Mouse (Mus musculus) kidney, postnatal 0 days (tissue): ENCODE data around the gene Smim24. TPM values are rescaled to one million over a fixed set of nuclear protein-coding genes. Genes with fewer than 3 reads are reported as not detected.

Source experiments
- ATAC-seq: fragments of 200-750 bp; cut with Nextera tagmentation; replicated peaks from 2 replicates; pipeline ENCODE4 v1.8.0; 2017; ENCODE audit warnings: low read depth, moderate number of reproducible peaks, moderate TSS enrichment, moderate library complexity; ENCODE audit not compliant: low FRiP score
- DNase-seq: peaks from one replicate; pipeline ENCODE4 v3.0.0-alpha.2; 2016; ENCODE audit warnings: low spot score
- H3K27ac ChIP-seq: fragments of 300-500 bp; sonication (generic); 2 replicates; pipeline ENCODE4 v1.5.1; 2014; ENCODE audit warnings: mild to moderate bottlenecking
- H3K27me3 ChIP-seq: fragments of 300-500 bp; sonication (generic); 2 replicates; pipeline ENCODE4 v1.6.1; 2014; ENCODE audit warnings: low read length, mixed read lengths; ENCODE audit not compliant: insufficient read depth
- H3K36me3 ChIP-seq: fragments of 300-500 bp; sonication (generic); 2 replicates; pipeline ENCODE4 v1.6.1; 2014; ENCODE audit warnings: low read length, mixed read lengths; ENCODE audit not compliant: insufficient read depth
- H3K4me1 ChIP-seq: fragments of 300-500 bp; sonication (generic); replicated peaks from 2 replicates; pipeline ENCODE4 v1.6.1; 2014; ENCODE audit warnings: antibody characterized with exemption, low read length, mixed read lengths; ENCODE audit not compliant: insufficient read depth
- H3K4me2 ChIP-seq: fragments of 300-500 bp; sonication (generic); 2 replicates; pipeline ENCODE4 v1.6.1; 2014; ENCODE audit warnings: mild to moderate bottlenecking, low read length, moderate library complexity, mixed read lengths
- H3K4me3 ChIP-seq: fragments of 300-500 bp; sonication (generic); replicated peaks from 2 replicates; pipeline ENCODE4 v1.5.1; 2014; ENCODE audit warnings: low read depth, low read length
- H3K9ac ChIP-seq: fragments of 300-500 bp; sonication (generic); 2 replicates; pipeline ENCODE4 v1.6.1; 2014; ENCODE audit warnings: low read depth, low read length
- H3K9me3 ChIP-seq: fragments of 300-500 bp; sonication (generic); replicated peaks from 2 replicates; pipeline ENCODE4 v1.6.1; 2016; ENCODE audit warnings: low read length, inconsistent platforms, mixed read lengths
- CTCF ChIP-seq: IDR thresholded peaks from 2 replicates; pipeline ENCODE4 v1.5.1; 2016; ENCODE audit warnings: antibody characterized with exemption, low read depth, mild to moderate bottlenecking, moderate library complexity
- WGBS: fragments of 180-500 bp; shearing (Covaris S2); extraction: QIAGEN DNeasy Blood & Tissue Kit; methylation state at CpG from one replicate; pipeline ENCODE4 v1.1.7; 2014; 5-methylcytosine and 5-hydroxymethylcytosine counted together
- polyA plus RNA-seq: library from polyadenylated mRNA; unstranded; fragments of >200 nt; fragmentation: Nextera tagmentation; extraction: Ambion mirVana; gene quantifications from 2 replicates; pipeline ENCODE4 v1.2.1, GENCODE M21; 2015

The Smim24 gene
- polyA plus RNA-seq, 1 experiment from 2014 or later = 62.4 TPM

DNA sequence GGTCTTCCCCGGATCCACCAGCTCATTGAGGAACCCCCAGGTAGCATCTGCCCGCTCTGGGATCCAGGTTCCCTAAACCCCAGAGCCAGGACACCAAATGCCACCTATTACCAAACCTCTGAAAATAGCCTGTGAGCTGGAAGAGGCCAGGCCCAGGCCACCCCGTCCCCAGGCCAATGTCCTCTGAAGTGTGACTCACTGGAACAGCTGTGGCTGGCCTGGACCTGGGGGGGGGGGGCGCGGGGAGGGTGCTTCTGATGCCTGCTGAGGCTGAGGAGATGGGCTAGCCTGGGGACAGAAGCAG lies 28.9 kb downstream of the Smim24 start:
- no peak for DNase-seq
- 74% methylated on average over 5 of the region's 5 CpGs for WGBS

DNA sequence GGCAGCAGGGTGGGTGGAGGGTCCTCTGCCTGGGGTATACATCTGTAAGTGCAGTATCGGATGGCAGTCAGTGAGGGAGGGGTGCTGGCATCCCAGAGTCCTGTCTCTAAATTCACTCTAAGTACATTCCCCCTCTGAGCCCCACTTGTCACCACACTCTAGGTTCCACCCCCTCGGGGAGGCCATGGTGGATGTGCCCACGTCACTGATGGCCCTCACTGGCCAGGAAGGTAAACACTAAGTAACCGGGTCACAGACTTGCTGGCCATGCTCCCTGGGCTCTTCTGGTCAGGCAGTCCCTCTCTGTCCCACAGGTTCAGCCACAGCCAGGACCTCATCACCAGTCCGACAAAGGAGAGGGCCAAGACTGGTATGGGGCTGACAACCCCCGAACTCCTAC lies 29.3 kb downstream of the Smim24 start:
- no peak overlapping the region for H3K4me2 ChIP-seq
- TF ChIP-seq CTCF = no peak
- no peak for DNase-seq
- H3K9ac ChIP-seq = no peak overlapping the region; the same call in 1 of the 2 replicates
- ATAC-seq = no peak
- H3K9me3 ChIP-seq = no peaks in the 10 kb centered on the region
- H3K27me3 ChIP-seq = no peaks in the 10 kb centered on the region
- H3K4me3 ChIP-seq = no peak overlapping the region
- peaks cover 26% of the 10 kb centered on the region for H3K4me1 ChIP-seq
- peaks cover 15% of the 10 kb centered on the region; the same call in 1 of the 2 replicates for H3K36me3 ChIP-seq
- 69% methylated on average over 6 of the region's 6 CpGs for WGBS
- no peak overlapping the region for H3K27ac ChIP-seq

More for the DNA sequence above, 28.9 kb downstream of the Smim24 start:
- no peak for TF ChIP-seq CTCF
- peaks cover 31% of the 10 kb centered on the region for H3K4me1 ChIP-seq
- no peak overlapping the region for H3K27ac ChIP-seq
- no peaks in the 10 kb centered on the region for H3K9me3 ChIP-seq
- no peak overlapping the region for H3K9ac ChIP-seq
- H3K27me3 ChIP-seq = no peaks in the 10 kb centered on the region
- no peak overlapping the region for H3K4me3 ChIP-seq
- peaks cover 15% of the 10 kb centered on the region; the same call in 1 of the 2 replicates for H3K36me3 ChIP-seq
- no peak overlapping the region for H3K4me2 ChIP-seq
- ATAC-seq = no peak

DNA sequence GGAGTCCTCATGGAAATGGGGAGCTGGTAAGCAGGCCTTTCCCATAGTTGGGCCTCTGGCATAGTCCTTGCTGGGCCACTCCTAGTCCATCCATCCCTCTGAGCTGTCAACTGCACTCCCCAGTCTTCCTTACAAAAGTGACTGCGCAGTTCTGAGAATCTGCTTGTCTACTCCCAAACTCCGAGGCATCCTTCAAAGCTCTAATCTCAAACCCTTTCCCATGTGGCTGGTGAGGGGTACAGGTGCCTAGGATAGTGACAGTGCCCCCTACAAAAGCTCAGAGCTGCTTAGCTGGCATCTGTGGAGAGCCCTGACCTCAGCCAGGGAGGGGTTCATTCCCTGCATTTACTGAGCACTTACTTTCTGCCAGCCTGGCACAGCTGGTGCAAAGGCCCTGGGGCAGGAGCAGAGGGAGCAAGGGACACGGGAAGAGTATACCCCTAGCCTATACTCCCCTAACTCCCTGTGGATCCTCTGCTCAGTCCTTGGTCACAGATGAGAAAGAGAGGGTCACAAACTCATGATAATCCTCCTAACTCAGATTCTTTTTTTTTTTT lies 29.9 kb downstream of the Smim24 start:
- H3K4me1 ChIP-seq = peaks cover 21% of the 10 kb centered on the region
- ATAC-seq = no peak
- 95% methylated on average over 3 of the region's 3 CpGs for WGBS

DNA sequence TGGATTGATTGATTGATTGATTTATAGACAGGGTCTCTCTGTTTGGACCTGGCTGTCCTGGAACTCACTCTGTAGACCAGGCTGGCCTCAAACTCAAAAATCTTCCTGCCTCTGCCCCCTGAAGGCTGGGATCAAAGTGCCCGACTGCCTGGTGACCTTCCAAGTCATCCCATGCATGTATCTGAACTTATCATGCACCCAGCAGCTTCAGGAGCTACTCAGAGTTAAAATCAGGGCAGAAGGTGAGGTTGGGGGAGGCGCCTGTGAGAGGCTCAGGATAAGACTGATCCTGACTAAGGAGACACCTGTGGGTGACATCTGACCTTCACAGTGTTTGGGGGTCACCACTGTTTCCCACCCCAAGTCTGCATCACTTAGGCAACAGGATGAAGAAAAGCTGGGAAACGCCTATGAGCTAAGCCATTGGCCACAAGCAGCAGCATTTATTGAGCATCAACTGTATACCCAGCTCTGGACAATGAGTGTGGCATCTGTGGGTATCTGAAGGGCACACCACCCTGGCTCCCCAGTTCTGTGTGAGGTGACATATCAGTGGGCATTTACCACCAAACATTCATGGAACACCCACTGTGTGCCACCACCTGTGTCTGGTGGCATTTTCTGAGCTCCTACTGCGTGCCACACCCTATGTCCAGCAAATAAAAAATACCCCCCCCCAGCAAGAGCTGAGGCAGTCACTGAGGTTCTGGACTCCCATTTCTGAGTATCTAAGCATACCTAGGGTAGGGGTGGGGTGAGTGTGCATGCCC lies 30.8 kb downstream of the Smim24 start:
- Histone ChIP-seq H3K9me3 (no peaks in the 10 kb centered on the region), H3K27ac (peak overlapping the region; percentile 81; the same call in 1 of the 2 replicates), H3K4me2 (peak overlapping the region; percentile 89), H3K27me3 (no peaks in the 10 kb centered on the region), H3K4me3 (peak overlapping the region; percentile 12; the same call in 1 of the 2 replicates), H3K9ac (no peak overlapping the region; the same call in 1 of the 2 replicates), H3K4me1 (peaks cover 21% of the 10 kb centered on the region), H3K36me3 (peaks cover 15% of the 10 kb centered on the region; the same call in 1 of the 2 replicates)
- DNase-seq = no peak
- ATAC-seq = no peak
- TF ChIP-seq CTCF = no peak
- WGBS = 70% methylated on average over 4 of the region's 4 CpGs

More for the DNA sequence above, 29.9 kb downstream of the Smim24 start:
- no peak overlapping the region for H3K4me2 ChIP-seq
- no peaks in the 10 kb centered on the region for H3K27me3 ChIP-seq
- no peaks in the 10 kb centered on the region for H3K9me3 ChIP-seq
- TF ChIP-seq CTCF = no peak
- H3K9ac ChIP-seq = no peak overlapping the region
- DNase-seq = no peak
- H3K36me3 ChIP-seq = peaks cover 15% of the 10 kb centered on the region; the same call in 1 of the 2 replicates
- H3K4me3 ChIP-seq = no peak overlapping the region
- no peak overlapping the region for H3K27ac ChIP-seq

DNA sequence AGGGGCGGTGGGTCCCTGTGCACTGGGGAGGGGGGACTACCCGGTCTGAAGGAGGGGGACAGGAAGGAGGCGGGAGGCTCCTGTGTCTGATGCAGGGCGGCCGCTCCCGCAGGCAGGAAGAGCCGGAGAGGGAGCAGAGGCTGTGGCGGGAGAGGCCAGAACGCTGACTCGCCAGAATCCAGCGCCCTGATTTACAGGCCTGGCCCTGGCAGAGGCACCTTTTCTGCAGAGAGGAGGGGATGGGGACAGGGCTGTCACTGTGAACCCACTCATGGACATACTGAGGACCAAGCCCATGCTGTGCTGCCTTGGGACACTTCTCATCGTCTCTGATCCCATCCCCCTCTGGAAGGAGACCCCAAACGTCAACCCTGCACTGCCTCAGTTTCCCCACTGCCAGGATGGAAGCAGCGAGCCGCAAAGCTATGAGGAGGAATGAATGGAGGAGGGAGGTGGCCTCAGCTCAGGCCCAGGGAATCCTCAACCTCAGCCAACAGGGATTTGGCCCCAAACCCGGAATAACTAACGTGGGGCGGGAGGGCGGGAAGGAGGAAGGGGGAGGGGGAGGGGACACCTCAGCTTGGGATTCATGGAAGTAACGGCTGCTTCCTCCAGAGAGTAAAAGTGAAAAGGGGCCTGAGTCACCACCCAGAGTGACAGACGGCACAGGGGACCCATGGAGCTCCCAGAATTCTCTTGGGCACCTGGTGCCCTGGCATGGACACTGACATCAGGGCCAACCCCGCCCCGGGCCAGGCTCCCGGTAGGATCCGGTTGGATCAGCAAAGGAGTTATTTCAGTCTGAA lies 31.6 kb downstream of the Smim24 start:
- Histone ChIP-seq H3K4me1 (peaks cover 16% of the 10 kb centered on the region), H3K4me2 (peak overlapping the region; percentile 89), H3K27me3 (no peaks in the 10 kb centered on the region), H3K4me3 (peak overlapping the region; percentile 67; the same call in 1 of the 2 replicates), H3K27ac (peak overlapping the region; percentile 81), H3K36me3 (peaks cover 8% of the 10 kb centered on the region; the same call in 1 of the 2 replicates), H3K9me3 (no peaks in the 10 kb centered on the region), H3K9ac (peak overlapping the region; percentile 84; the same call in 1 of the 2 replicates)
- peak; percentile 69 for DNase-seq
- ATAC-seq = no peak
- TF ChIP-seq CTCF = no peak
- 6% methylated on average over 25 of the region's 25 CpGs for WGBS
